Mouse (Mus musculus): ENCODE measurements at regions not wholly inside any gene's neighbourhood (a gene's known extent, or its start where the extent isn't known, plus 50 kb on each side); places are given as distances from the start of the nearest gene placed in this dataset.

DNA sequence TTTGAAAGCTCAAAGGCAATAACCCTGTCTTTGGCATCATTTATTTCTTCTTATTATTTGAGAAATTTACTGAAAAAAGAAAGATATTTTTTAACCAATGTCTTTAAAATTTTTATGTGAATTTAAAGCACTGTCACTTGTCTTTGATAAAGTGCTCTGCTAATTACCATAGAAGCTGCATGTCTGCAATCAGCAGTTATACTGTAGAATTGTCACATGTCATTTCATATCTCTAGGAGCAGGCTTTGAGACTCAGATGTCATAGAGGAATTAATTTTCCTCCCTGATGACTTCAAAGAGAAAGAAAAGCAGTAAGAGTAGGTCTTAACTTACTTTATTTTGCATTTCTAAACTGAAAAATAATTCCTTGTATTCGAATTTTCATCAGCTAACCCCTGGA is 2123.9 kb upstream of the Cdh20 start:
- TF ChIP-seq CTCF (IDR thresholded peaks at IDR 0.05; ENCODE audit: low read depth): no peak
- no peak for TF ChIP-seq EP300 (IDR thresholded peaks at IDR 0.05; ENCODE audit: low read depth)

Data from liver, postnatal 0 days (tissue).